Mouse (Mus musculus) cerebellum, adult 2 months (tissue): ENCODE measurements at regions not wholly inside any gene's neighbourhood (a gene's known extent, or its start where the extent isn't known, plus 50 kb on each side); places are given as distances from the start of the nearest gene placed in this dataset.

Experiments used
- DNase-seq, 2 experiments: peaks; one replicate each; pipeline ENCODE4 v3.0.0; 2021
- H3K27ac ChIP-seq: fragments of 200-500 bp; 2 replicates; pipeline ENCODE4 v1.5.1; 2012; ENCODE audit warnings: low read length, control low read depth, inconsistent platforms; ENCODE audit not compliant: insufficient read depth
- H3K27me3 ChIP-seq: fragments of 200-500 bp; 2 replicates; pipeline ENCODE4 v1.6.1; 2012; ENCODE audit warnings: inconsistent platforms, mild to moderate bottlenecking, low read length, moderate library complexity; ENCODE audit not compliant: control insufficient read depth, insufficient read depth
- H3K4me1 ChIP-seq: fragments of 200-500 bp; 2 replicates; pipeline ENCODE4 v1.6.1; 2011; ENCODE audit warnings: low read length; ENCODE audit not compliant: control insufficient read depth, insufficient read depth
- H3K4me3 ChIP-seq: fragments of 200-500 bp; replicated peaks from 2 replicates; pipeline ENCODE3; 2011; ENCODE audit warnings: mild to moderate bottlenecking, low read depth, low read length, control low read depth; ENCODE audit not compliant: insufficient read depth
- CTCF ChIP-seq: fragments of 200-500 bp; IDR thresholded peaks from 2 replicates; pipeline ENCODE4 v1.5.1; 2011; ENCODE audit warnings: low read depth, mild to moderate bottlenecking, control low read depth, low read length, moderate library complexity, borderline replicate concordance; ENCODE audit not compliant: insufficient read depth
- POLR2A ChIP-seq: fragments of 200-500 bp; IDR thresholded peaks from 2 replicates; pipeline ENCODE4 v1.6.1; 2011; ENCODE audit warnings: low read length, control low read depth, borderline replicate concordance; ENCODE audit not compliant: insufficient read depth
- WGBS: fragments of 180-500 bp; shearing (Covaris S2); methylation state at CpG from one replicate; pipeline ENCODE4 v1.1.7; 2018; 5-methylcytosine and 5-hydroxymethylcytosine counted together

DNA sequence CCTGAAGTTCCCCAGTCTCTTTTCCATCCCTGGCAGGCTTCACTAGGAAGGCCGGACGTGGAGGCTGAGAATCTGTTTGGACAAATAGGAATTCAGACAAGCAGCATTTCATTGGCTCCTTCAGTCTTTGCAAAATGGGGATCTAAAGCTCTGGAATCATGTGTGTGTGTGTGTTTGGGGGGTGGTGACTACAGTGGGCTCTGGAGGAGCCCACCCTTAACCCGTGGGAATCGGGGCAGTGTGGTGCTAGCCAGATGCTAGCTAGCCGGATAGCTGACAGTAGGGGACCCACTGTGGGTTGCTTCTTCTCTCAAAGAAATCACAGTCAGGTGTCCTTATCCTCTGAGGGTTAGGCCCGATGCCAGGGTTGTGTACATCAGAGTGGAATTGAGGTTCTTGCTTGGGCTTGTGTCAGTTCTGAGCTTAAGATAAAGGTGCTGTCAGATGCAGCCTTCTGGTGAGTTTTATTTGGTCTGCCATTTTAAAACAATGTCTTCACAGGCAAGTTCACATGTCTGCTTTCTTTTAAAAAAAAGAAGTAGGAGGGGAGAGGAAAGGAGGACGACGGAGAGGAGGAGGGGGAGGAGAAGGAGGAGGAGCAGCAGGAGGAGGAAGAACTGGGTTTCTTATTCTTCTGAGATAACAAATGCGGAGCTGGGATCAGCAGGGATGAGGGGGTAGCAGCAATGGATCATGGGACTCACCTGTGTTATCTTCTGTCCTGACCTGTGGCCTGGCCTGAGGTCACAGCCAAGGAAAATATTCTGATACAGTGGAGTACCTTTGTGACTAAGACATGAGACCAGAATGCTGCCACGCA, 129.6 kb downstream of the Rps24 start:
- peaks cover 19% of the 10 kb centered on the region for H3K4me1 ChIP-seq
- WGBS, result 50% methylated on average over 10 of the region's 10 CpGs
- H3K27me3 ChIP-seq, result no peaks in the 10 kb centered on the region
- H3K4me3 ChIP-seq, result no peak overlapping the region
- DNase-seq, result no peak
- no peak for TF ChIP-seq CTCF
- no peak for TF ChIP-seq POLR2A
- no peak overlapping the region for H3K27ac ChIP-seq

DNA sequence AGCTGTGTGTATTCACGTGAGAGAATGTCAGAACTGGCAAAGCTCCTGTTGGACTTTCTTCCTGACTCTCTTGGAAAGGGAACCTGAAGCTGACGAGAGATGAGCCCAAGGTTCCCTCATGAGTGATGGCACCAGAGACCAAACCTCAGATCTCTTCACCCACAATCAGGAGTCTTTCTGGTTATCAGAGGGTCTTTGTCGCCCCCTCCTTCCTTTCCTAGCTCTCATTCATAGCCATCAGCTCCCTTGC, 130.1 kb downstream of the Rps24 start:
- H3K27ac ChIP-seq, result no peak overlapping the region
- WGBS, result 15% methylated on average over 3 of the region's 3 CpGs
- H3K4me3 ChIP-seq, result no peak overlapping the region
- no peaks in the 10 kb centered on the region for H3K27me3 ChIP-seq
- H3K4me1 ChIP-seq, result peaks cover 19% of the 10 kb centered on the region
- TF ChIP-seq CTCF, result no peak
- TF ChIP-seq POLR2A, result no peak
- peak in 1 of 2 experiments; percentile 31 for DNase-seq

DNA sequence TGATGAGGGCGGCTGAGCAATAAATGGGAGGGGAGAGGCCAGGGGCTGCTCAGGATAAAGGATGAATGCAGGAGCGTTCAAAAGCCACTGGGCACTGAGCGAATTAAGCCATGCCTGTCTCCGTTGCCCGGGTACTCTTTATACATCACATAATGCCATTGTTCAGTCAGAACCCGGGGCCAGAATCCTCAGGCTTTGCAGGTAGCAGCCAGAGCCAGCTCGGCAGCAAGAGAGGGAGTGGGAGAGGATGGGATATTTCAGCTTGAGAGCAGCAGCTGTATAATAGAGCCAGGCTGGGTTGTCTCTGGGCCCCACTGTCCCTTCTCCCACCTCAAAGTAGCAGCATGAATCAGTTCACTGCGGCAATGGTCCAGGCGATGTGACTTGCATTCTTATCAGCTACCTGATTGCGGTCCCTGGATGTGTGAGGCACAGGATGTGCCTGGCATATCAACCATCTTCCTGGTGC, 130.5 kb downstream of the Rps24 start:
- WGBS, result 62% methylated on average over 10 of the region's 10 CpGs
- peaks cover 16% of the 10 kb centered on the region for H3K4me1 ChIP-seq
- TF ChIP-seq CTCF (no peak), POLR2A (no peak)
- no peak overlapping the region for H3K27ac ChIP-seq
- DNase-seq, result peak in 1 of 2 experiments; percentile 27
- no peaks in the 10 kb centered on the region for H3K27me3 ChIP-seq
- no peak overlapping the region for H3K4me3 ChIP-seq

DNA sequence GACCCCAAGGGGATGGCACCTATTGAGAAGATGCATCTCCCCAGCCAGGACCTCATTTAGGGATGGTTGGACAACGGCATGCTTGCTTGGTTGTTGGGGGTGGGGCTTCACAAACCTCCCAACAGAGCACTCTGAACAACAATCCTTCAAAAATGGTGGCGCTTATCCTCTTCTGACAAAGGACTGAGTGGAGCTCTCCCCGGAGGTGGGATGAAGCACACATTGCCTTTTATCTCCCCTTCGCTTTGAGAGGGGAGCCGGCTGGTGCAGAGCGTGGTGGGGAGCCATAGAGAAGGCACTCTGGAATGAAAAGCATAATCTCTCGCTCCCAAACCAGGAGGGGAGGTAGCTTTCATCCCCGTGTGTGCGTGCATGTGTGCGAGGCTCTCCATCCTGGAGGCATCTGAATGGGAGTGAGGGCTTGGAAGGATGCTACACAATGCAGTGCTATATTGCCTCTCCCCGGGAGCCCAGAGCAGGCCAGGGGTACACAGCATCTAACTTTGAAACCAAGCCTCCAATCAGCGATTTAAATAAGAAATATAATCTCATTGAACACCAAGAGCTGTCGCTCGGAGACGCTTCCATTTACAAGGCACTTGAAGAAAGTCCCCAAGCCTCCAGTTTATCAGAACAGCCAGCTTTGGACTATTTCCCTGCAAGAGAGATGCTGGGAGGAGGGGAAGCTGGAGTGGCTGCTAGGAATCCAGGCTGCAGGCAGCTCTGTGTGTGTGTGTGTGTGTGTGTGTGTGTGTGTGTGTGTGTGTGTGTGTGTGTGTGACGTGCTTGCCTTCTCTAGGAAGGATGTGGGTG, 131.5 kb downstream of the Rps24 start:
- Histone ChIP-seq H3K27me3 (no peaks in the 10 kb centered on the region), H3K4me3 (no peak overlapping the region), H3K4me1 (peaks cover 10% of the 10 kb centered on the region), H3K27ac (no peak overlapping the region)
- no peak for TF ChIP-seq POLR2A
- no peak for TF ChIP-seq CTCF
- DNase-seq, result no peak
- WGBS, result 77% methylated on average over 16 of the region's 16 CpGs

DNA sequence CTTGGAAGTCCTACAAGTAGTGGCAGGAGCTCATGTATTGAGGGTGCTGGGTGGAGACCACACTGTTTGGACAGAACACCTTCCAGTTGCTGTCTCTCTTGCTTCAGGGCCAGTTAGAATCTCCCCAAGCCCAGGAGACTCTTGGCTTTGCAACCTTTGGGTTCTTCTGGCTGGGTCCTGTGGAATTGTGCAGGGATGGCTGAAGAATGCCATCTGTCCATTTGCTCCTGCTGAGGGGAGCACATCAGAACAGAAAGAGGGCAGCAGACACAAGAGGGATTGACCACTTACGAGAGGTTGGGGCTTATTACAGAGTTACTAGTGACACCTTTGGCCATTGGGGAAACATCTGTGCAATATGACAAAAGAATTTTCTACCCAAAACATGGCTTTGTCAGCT, 145.1 kb downstream of the Rps24 start:
- Histone ChIP-seq H3K4me1 (peaks cover 11% of the 10 kb centered on the region), H3K27ac (no peak overlapping the region), H3K27me3 (no peaks in the 10 kb centered on the region), H3K4me3 (no peak overlapping the region)
- peak; percentile 41 to 59 for DNase-seq
- WGBS, result 33% methylated on average over 1 of the region's 1 CpGs
- TF ChIP-seq POLR2A (no peak), CTCF (0 out of 2 replicates have a peak, but pooled peaks have one; percentile 2)

DNA sequence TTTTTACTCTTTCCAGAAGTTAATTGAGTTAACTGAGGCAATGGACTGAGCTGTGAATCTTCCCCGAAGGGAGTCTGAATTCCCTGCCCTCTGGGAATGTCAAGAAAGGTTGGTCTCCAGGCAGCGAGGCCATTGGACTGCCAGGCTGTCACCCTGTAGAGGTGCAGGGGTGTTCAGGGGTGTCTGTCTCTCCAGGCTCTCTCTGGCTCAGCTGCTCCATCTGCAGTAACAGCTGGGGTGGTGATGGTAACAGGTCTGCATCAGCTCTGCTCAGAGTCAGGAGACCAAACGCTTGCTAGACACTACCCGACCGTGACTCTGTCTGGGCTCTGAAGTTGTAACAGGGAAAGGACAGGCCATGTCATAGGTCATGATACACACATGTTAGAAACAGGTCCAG, 154.9 kb downstream of the Rps24 start:
- Histone ChIP-seq H3K27me3 (no peaks in the 10 kb centered on the region), H3K4me3 (no peak overlapping the region), H3K27ac (no peak overlapping the region), H3K4me1 (no peaks in the 10 kb centered on the region)
- WGBS, result 83% methylated on average over 5 of the region's 5 CpGs
- no peak for DNase-seq
- TF ChIP-seq CTCF (no peak), POLR2A (no peak)

DNA sequence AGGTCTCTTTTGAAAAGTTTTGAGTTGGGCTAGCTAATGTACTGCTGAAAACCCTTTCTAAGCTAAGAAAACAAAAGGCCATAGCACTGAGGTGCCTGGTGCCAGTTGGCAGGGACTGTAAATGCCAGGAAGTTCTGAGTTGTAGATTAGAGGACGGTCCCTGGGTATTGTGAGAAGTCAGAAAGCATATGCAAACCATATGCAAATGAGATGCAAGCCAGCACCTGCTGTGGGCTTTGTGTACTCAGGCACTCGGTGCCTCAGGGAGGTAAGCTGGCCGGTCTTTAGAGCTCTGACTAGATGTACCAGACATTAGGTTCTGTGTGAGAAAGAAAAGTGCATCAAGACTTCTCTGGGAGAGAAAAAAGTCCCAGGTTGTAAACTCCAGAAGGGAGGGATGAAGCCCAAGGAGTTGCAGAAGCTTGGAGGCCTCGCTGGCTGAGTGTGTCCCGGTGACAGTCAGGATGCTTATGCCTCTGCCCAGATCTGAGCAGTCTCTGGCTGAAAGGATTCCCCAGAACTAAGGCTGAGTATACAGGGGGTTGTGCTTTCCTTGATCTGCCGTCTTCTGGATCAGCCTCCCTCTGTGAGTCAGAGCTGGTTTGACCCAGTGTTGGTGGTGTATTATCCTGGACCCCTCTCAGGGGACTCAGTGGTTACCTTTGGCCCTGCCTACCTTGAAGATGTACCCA, 157.3 kb downstream of the Rps24 start:
- H3K27me3 ChIP-seq, result no peaks in the 10 kb centered on the region
- H3K27ac ChIP-seq, result no peak overlapping the region
- H3K4me1 ChIP-seq, result no peaks in the 10 kb centered on the region
- no peak overlapping the region for H3K4me3 ChIP-seq
- TF ChIP-seq CTCF (no peak), POLR2A (no peak)
- DNase-seq, result no peak
- 74% methylated on average over 6 of the region's 6 CpGs for WGBS
